Mouse (Mus musculus): ENCODE results near the gene Olfr281. TPM values are rescaled to one million over a fixed set of nuclear protein-coding genes. Genes with fewer than 3 reads are reported as not detected.

The Olfr281 gene
- polyA plus RNA-seq, 1 experiment, result not detected

- Histone ChIP-seq H3K4me3 (ENCODE audit: insufficient read depth, low read depth, low read length) (no peak overlapping the region), H3K4me1 (ENCODE audit: control insufficient read depth, insufficient read depth, low read length) (peaks cover 3% of the 10 kb centered on the region; the same call in 1 of the 2 replicates), H3K27ac (ENCODE audit: insufficient read depth, low read depth, low read length) (no peak overlapping the region)
- TF ChIP-seq POLR2A (IDR thresholded peaks at IDR 0.05; ENCODE audit: insufficient read depth, low read depth, low read length) (no peak), CTCF (IDR thresholded peaks at IDR 0.05; ENCODE audit: insufficient read depth, low read depth, low read length) (peak; percentile 79)
- 16% methylated on average over 18 of the region's 18 CpGs for whole genome bisulfite sequencing
Observed at GRCm38 (mm10) chr15:98504514-98504913, 52.1 kb downstream of the Olfr281 start.

- TF ChIP-seq CTCF (IDR thresholded peaks at IDR 0.05; ENCODE audit: insufficient read depth, low read depth, low read length) (no peak), POLR2A (IDR thresholded peaks at IDR 0.05; ENCODE audit: insufficient read depth, low read depth, low read length) (no peak)
- H3K27ac ChIP-seq (ENCODE audit: insufficient read depth, low read depth, low read length), result no peak overlapping the region
- 81% methylated on average over 9 of the region's 9 CpGs for WGBS
- no peak overlapping the region for H3K4me3 ChIP-seq (ENCODE audit: insufficient read depth, low read depth, low read length)
- H3K4me1 ChIP-seq (ENCODE audit: control insufficient read depth, insufficient read depth, low read length), result peaks cover 4% of the 10 kb centered on the region
Observed at GRCm38 (mm10) chr15:98506253-98506957, 54.0 kb downstream of the Olfr281 start.

GRCm38 (mm10) chr15:98507321-98507720 lies 54.9 kb downstream of the Olfr281 start:
- WGBS, result 94% methylated on average over 6 of the region's 6 CpGs
- TF ChIP-seq POLR2A (IDR thresholded peaks at IDR 0.05; ENCODE audit: insufficient read depth, low read depth, low read length) (no peak), CTCF (IDR thresholded peaks at IDR 0.05; ENCODE audit: insufficient read depth, low read depth, low read length) (no peak)
- no peak overlapping the region for H3K4me3 ChIP-seq (ENCODE audit: insufficient read depth, low read depth, low read length)

GRCm38 (mm10) chr15:98509387-98509786 lies 57.0 kb downstream of the Olfr281 start:
- Histone ChIP-seq H3K27ac (ENCODE audit: insufficient read depth, low read depth, low read length) (no peak overlapping the region), H3K4me1 (ENCODE audit: control insufficient read depth, insufficient read depth, low read length) (peaks cover 3% of the 10 kb centered on the region; the same call in 1 of the 2 replicates), H3K4me3 (ENCODE audit: insufficient read depth, low read depth, low read length) (no peak overlapping the region)
- 63% methylated on average over 2 of the region's 2 CpGs for WGBS
- no peak for TF ChIP-seq POLR2A (IDR thresholded peaks at IDR 0.05; ENCODE audit: insufficient read depth, low read depth, low read length)
- TF ChIP-seq CTCF (IDR thresholded peaks at IDR 0.05; ENCODE audit: insufficient read depth, low read depth, low read length), result no peak

More at GRCm38 (mm10) chr15:98507321-98507720, 54.9 kb downstream of the Olfr281 start:
- H3K4me1 ChIP-seq (ENCODE audit: control insufficient read depth, insufficient read depth, low read length), result peaks cover 3% of the 10 kb centered on the region; the same call in 1 of the 2 replicates
- no peak overlapping the region for H3K27ac ChIP-seq (ENCODE audit: insufficient read depth, low read depth, low read length)

Other genes starting within 250 kb of the Olfr281 start
- gene Gm44579, start 231.6 kb upstream of the Olfr281 start, polyA plus RNA-seq (2012; ENCODE audit: insufficient read depth, insufficient read length, low replicate concordance, missing spikeins), result not detected in 2 replicates
- gene Olfr287, start 231.5 kb upstream of the Olfr281 start, polyA plus RNA-seq (2012; ENCODE audit: insufficient read depth, insufficient read length, low replicate concordance, missing spikeins), result not detected in 2 replicates
- not detected in 2 replicates for gene Olfr286, start 218.1 kb upstream of the Olfr281 start, polyA plus RNA-seq (2012; ENCODE audit: insufficient read depth, insufficient read length, low replicate concordance, missing spikeins)
- gene H1fnt, start 195.3 kb upstream of the Olfr281 start, polyA plus RNA-seq (2012; ENCODE audit: insufficient read depth, insufficient read length, low replicate concordance, missing spikeins), result not detected in 2 replicates
- gene Zfp641, start 156.4 kb upstream of the Olfr281 start, polyA plus RNA-seq (2012; ENCODE audit: insufficient read depth, insufficient read length, low replicate concordance, missing spikeins), result not detected in 2 replicates
- gene Olfr285, start 135.2 kb upstream of the Olfr281 start, polyA plus RNA-seq (2012; ENCODE audit: insufficient read depth, insufficient read length, low replicate concordance, missing spikeins), result not detected in 2 replicates
- gene Olfr284, start 111.6 kb upstream of the Olfr281 start, polyA plus RNA-seq (2012; ENCODE audit: insufficient read depth, insufficient read length, low replicate concordance, missing spikeins), result not detected in 2 replicates
- gene Olfr283, start 71.6 kb upstream of the Olfr281 start, polyA plus RNA-seq (2012; ENCODE audit: insufficient read depth, insufficient read length, low replicate concordance, missing spikeins), result not detected in 2 replicates
- not detected in 2 replicates for gene Olfr282, start 21.4 kb upstream of the Olfr281 start, polyA plus RNA-seq (2012; ENCODE audit: insufficient read depth, insufficient read length, low replicate concordance, missing spikeins)
- gene OR5BS1P, start 17.3 kb downstream of the Olfr281 start, polyA plus RNA-seq (2012; ENCODE audit: insufficient read depth, insufficient read length, low replicate concordance, missing spikeins), result not detected in 2 replicates
- not detected in 2 replicates for gene Lalba, start 30.1 kb downstream of the Olfr281 start, polyA plus RNA-seq (2012; ENCODE audit: insufficient read depth, insufficient read length, low replicate concordance, missing spikeins)
- gene Olfr279, start 39.8 kb downstream of the Olfr281 start, polyA plus RNA-seq (2012; ENCODE audit: insufficient read depth, insufficient read length, low replicate concordance, missing spikeins), result 143 TPM in 1 of 2 replicates, not detected in the other
- not detected in 2 replicates for gene Kansl2, start 81.7 kb downstream of the Olfr281 start, polyA plus RNA-seq (2012; ENCODE audit: insufficient read depth, insufficient read length, low replicate concordance, missing spikeins)
- gene Ccnt1, start 118.3 kb downstream of the Olfr281 start, polyA plus RNA-seq (2012; ENCODE audit: insufficient read depth, insufficient read length, low replicate concordance, missing spikeins), result 109 TPM in 1 of 2 replicates, not detected in the other
- not detected in 2 replicates for gene 4930415O20Rik, start 118.4 kb downstream of the Olfr281 start, polyA plus RNA-seq (2012; ENCODE audit: insufficient read depth, insufficient read length, low replicate concordance, missing spikeins)
- gene Adcy6, start 157.5 kb downstream of the Olfr281 start, polyA plus RNA-seq (2012; ENCODE audit: insufficient read depth, insufficient read length, low replicate concordance, missing spikeins), result 87.5 TPM in 1 of 2 replicates, not detected in the other
- not detected in 2 replicates for gene Cacnb3, start 178.3 kb downstream of the Olfr281 start, polyA plus RNA-seq (2012; ENCODE audit: insufficient read depth, insufficient read length, low replicate concordance, missing spikeins)
- not detected in 2 replicates for gene Ddx23, start 210.3 kb downstream of the Olfr281 start, polyA plus RNA-seq (2012; ENCODE audit: insufficient read depth, insufficient read length, low replicate concordance, missing spikeins)
- not detected in 2 replicates for gene Rnd1, start 224.9 kb downstream of the Olfr281 start, polyA plus RNA-seq (2012; ENCODE audit: insufficient read depth, insufficient read length, low replicate concordance, missing spikeins)

Data from olfactory bulb, adult 2 months (tissue).